Mouse (Mus musculus) testis, adult 2 months (tissue): Measurements from ENCODE around the gene Gm32717.
"Not testable (repeated sequence)": the region's sequence is repeated elsewhere in the genome, so short reads cannot be mapped to it uniquely, and the experiment has no call there.

ENCODE experiments used
- CTCF ChIP-seq: fragments of 200-500 bp; IDR thresholded peaks from 2 replicates; pipeline ENCODE4 v1.5.1; 2012; ENCODE audit warnings: low read depth, mild to moderate bottlenecking, inconsistent platforms, low read length, moderate library complexity; ENCODE audit not compliant: control insufficient read depth, insufficient read depth, insufficient replicate concordance
- POLR2A ChIP-seq: fragments of 200-500 bp; IDR thresholded peaks from 2 replicates; pipeline ENCODE4 v1.6.1; 2012; ENCODE audit warnings: low read depth, mild to moderate bottlenecking, inconsistent platforms, low read length, moderate library complexity; ENCODE audit not compliant: control insufficient read depth

DNA sequence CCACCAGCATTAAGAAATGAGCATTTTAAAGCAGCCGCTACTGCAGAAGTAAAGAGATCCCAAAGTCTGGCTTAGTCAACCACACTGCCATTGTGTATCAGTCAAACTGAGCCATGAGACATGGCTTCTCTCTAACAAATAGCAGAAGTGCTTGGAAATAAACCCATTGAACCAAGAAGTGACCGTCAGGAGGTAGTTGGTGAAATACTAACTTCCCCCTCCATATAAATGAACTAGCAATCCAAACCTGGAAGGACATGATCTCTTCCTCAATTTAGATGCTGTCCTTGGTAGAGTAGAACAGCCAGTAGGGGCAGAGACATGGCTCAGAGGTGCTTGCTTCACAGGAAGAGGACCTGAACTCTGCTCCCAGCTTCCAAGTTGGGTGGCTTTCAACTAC, 30.8 kb upstream of the Gm32717 start:
- TF ChIP-seq CTCF, POLR2A: not testable (repeated sequence)
